Mouse (Mus musculus) left cerebral cortex, adult 18-20 months (tissue): ENCODE results near the gene BC051019. TPM values are rescaled to one million over a fixed set of nuclear protein-coding genes. Genes with fewer than 3 reads are reported as not detected.

Experiments used
- DNase-seq, 2 experiments: peaks; one replicate each; pipeline ENCODE4 v3.0.0; 2021 to 2022; ENCODE audit warnings: low spot score in 2 of 2, mixed read lengths in 1 of 2
- total RNA-seq, 2 experiments: library from RNA; stranded (reverse); gene quantifications; 2 replicates each; pipeline ENCODE4 v1.2.3; 2021

The BC051019 gene
- total RNA-seq, 2 experiments from 2014 or later = not detected

- DNase-seq = no peak
These were observed 14.7 kb downstream of the BC051019 start for GRCm38 (mm10) chr7:109708961-109709382.

DNA sequence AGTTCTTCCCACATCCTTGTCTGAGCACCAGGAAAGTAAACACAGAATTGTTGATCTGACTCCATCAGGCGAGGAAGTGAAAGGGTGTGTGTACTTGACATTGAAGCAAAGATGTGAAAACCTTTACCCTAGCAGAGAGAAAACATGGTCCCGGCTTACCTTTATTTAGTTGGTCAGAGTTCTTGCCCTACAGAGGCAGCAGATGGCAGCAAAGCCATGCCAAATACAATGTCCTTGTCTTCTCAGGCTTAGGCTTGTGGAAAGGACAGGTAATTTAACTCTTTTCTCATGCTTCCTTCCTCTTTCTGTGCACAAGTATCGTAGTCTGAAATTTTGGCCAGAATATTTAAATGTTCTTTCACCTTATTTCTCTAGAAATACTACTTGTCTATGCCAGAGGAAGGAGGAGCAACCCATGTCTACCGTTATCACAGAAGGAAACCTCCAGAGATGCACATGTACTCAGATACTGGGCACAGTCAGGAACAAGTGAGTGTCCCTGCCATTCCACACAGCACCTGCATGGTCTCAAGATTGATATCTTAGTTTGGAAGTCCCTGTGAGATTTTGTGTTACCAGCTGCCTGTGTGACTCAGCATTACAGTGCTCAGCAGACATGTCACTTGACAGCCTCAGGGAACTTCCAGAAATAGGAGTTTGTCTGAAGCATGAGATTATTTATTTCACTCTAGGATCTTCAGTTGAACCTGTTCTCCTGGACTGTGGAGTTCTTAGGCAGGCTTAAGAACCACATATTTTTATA is 16.4 kb downstream of the BC051019 start:
- peak; percentile 39 to 42 for DNase-seq

GRCm38 (mm10) chr7:109704461-109704860 is 19.2 kb downstream of the BC051019 start:
- DNase-seq = no peak

DNA sequence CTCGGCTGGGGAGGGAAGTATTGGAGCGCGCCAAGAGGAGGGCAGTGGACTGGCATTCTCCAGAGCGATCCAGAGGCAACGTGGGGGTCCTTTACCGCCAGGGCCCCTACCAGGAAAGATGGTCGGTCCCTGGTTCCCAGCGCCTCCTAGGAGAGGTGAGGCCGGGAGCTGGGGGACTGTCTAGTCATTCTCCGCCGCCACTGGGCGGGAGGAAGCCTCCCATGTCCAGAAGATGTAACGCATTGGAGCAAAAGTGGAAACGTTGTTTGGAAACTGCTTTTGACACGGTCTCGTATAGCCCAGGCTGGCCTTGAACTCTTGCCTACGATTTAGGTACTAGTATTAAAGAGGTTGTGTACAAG is 19.7 kb downstream of the BC051019 start:
- no peak for DNase-seq

- peak; percentile 89 to 93 for DNase-seq
These were observed 20.2 kb downstream of the BC051019 start, which contains the start of the genes St5 and Akip1 for GRCm38 (mm10) chr7:109703190-109704015. TSS of gene St5 (minus strand) at chr7:109703605. TSS of gene Akip1 (plus strand) at chr7:109703690.

DNA sequence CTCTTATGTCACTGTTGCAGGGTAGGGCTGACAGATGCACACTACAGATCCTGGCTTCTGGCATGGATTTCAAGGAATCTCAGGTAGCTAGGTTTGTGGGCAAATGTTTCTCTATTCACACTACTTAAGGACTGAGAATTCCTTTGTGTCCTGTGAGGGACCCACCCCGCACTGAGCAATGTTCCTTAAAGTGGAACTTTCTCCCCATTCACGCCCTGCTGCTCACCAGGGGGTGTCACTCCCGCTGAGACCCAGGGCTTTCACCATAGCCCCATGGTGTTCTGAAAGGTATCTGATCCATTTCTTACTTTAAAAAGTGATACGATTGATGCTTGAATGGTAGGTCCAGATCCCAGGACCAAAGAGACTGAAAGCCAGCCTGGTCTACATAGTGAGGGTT is 20.9 kb downstream of the BC051019 start:
- DNase-seq = no peak

- no peak for DNase-seq
These were observed 23.4 kb downstream of the BC051019 start for GRCm38 (mm10) chr7:109700213-109700612.

DNA sequence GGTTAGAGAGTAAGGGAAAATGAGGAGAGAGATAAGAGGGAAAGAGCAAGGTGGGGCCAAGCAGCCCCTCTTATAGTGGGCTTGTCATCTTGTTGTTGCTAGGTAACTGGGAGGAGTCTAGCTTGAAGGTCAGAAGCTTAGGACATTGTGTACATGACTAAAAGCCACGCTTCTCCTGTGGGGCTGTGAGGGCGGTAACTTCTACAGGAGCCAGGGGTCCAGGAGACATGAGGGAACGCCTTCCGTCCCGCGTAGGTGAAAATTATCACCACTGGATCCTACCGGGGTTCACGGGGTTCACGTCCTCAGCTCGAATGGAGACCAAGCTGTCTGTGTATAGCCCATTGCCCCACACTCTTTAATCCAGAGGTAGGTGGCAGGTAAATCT is 28.3 kb downstream of the BC051019 start:
- DNase-seq = no peak

DNA sequence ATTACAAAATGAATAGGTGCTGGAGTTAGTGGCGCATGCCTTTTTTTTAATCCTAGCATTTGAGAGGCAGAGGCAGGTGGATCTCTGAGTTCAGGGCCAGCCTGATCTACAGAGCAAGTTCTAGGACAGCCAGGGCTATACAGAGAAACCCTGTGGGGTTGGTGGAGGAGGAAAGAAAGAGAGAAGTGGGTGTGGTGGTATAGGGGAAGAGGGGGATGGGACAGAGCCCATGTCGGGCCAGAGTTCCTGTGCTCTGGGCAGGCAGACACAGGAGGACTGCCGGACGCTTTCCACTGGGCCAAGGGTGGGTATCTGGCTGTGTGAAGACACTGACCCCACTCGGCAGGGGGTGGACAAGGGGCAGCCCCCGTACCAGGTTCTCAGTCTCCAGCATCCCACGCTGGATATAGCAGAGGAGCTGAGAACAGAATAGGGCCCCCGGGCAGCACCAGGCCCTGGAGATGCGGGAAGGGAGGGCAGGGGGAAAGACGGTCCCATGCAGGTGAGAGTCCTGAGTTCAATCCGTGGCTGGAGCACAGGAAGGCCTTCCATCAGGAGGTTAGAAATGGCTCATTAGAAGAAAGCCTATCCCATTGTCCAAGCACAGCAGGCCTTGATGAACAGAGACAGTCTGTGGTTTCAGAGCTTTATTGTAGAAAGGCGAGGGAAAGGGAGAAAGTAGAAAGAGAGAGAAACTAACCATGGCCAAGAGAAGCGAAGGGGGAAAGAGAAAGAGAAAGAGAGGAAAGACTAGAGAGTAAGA is 28.9 kb downstream of the BC051019 start:
- no peak for DNase-seq

- no peak for DNase-seq
These were observed 32.7 kb downstream of the BC051019 start for GRCm38 (mm10) chr7:109690961-109691360.

DNA sequence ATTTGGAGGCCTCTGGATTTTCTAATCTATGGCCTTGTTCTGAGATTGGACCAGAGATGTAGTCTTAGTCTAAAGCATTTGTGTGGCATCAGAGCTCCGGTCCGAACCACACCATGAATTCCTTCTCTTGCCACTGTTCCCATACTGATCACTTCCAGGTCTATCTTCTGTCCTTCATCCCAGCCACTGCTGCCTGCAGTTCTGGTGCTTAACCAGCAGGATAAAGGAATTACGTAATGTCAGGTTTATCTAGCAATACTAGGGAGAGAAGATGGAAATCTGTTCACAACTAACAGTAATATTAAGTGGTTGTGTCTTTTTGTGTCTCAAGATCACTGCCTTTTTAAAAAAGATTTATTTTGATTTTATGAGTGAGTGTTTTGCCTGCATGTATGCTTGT is 33.5 kb downstream of the BC051019 start:
- no peak for DNase-seq

- no peak for DNase-seq
These were observed 37.0 kb downstream of the BC051019 start for GRCm38 (mm10) chr7:109686585-109687128.

DNA sequence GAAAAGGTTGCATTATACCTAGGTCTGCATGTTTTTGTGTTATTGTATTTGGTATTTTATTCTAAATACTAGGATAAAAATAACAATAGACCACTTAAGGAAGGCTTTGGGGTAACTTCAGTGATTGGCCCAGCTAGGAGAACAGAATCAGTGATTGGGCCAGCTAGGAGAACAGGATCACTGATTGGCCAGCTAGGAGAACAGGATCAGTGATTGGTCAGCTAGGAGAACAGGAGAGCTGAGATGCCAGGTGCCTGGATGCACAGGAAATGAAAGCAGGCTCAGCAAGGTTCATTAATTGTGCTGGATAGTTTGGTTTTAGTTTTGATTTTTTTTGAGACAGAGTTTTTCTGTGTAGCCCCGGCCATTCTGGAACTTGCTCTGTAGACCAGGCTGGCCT is 42.8 kb downstream of the BC051019 start:
- no peak for DNase-seq

DNA sequence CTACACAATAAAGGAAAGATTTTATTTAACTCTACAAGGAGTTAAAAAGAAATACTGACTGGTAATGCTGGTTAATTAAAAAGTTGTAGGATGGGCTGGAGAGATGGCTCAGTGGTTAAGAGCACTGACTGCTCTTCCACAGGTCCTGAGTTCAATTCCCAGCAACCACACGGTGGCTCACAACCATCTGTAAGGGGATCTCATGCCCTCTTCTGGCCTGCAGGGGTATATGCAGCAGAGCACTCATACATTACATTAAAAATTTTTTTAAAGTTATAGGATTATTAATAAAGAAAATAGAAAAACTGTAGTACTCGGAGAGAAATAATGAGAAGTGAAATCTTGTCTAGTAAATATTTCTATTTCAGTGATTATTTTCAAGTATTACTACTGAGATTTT is 43.4 kb downstream of the BC051019 start:
- no peak for DNase-seq

GRCm38 (mm10) chr7:109674944-109675628 is 48.6 kb downstream of the BC051019 start:
- DNase-seq = no peak

DNA sequence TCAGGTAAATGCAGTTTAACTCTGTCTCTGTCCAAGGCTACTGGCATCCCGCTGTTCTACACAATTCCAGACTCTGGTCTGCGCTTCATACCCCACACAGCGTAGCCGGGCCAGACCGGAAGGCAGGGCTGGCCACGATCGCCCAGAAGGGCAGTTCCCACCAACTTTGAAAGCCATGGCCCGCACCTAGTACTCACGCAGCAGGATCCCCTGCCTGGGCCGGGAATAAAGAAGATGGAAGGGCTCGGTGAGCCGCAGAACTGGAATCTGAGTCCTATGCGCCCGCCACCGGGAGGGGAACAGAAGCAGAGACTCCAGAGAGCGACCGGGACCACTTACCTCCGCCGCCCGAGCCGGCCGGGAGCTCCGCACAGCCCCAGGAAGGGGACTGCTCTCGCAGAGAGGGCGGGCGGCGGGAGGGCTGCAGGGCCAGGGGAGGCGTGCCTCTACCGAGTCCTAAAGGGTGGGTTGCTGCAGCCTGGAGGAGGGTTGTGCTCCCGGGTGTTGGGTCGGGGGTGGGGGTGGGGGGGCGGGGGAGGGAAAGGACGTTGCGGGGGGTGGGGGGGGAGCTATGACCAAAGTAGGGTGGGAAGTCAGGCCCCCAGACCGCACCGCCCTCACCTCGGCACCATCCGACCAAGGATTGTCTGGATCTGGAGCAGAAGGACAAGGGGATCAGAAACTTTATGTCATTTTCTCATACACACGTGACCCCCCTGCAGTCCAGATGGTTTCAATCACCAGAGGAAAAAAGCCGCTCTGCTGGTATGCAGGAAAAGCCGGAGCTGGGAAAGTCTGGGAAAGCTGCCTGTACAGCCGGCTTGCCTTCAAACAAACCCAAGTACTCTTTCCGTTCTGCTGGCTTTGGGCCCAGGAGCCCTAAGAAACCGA is 51.8 kb downstream of the BC051019 start:
- peak; percentile 60 to 61 for DNase-seq

DNA sequence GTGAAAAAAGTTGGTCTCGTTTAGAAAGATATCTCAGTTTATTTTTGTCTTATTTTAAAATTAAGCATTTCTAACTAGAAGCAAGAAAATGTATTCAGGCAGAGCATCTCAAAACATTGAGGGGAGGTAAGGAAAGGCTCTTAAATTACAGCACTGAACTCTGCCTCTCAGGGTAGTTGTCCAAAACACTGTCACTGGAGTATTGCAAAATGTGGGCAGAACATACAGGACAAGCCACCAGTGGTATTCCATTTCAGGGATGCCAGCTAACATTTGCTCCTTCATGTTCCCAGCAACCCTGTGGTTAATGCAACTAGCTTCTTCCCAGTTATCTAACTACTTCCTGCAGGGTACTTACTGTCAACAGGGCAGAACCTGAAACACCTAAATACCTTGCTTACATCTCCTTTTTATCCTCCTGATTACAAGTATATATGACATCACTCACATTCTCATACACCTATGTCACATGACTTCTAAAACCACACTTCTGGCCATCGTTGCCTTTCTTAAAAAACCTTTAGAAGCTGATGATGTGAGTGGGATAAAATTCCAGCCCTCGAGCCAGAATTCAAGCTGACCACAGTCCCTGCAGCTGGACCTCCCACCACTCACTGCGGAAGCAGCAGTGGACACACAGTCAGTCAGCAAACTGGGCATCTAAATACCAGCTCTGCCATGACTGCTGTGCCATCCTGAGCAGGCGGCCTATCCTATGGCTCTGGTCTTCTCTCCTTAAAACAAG is 54.1 kb downstream of the BC051019 start:
- DNase-seq = no peak

GRCm38 (mm10) chr7:109666664-109667063 is 57.0 kb downstream of the BC051019 start:
- no peak for DNase-seq

DNA sequence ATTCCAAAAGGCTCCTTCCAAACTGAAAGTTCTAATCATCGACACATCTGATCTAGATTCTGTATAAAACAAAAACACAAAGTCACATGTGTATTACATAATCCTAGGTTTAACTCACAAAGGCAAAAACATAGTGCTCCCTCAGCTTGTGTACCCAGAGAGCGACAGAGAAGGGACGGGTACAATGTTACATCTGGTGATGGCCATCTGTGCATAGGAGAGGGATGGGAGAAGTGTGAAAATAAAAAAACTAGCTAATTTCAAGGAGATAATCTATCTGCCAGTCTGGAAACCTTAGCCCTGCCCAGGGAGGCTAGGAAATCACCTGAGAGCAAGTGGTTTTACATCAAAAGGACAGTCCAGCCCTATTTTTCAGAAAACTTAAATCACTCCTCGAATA is 61.0 kb downstream of the BC051019 start:
- DNase-seq = peak in 1 of 2 experiments; percentile 20
